Mouse (Mus musculus): Measurements from ENCODE around the gene Abraxas1. TPM values are rescaled to one million over a fixed set of nuclear protein-coding genes. Genes with fewer than 3 reads are reported as not detected.

Abraxas1 gene
- polyA plus RNA-seq, 1 experiment from 2014 or later: 30.3 TPM

DNA sequence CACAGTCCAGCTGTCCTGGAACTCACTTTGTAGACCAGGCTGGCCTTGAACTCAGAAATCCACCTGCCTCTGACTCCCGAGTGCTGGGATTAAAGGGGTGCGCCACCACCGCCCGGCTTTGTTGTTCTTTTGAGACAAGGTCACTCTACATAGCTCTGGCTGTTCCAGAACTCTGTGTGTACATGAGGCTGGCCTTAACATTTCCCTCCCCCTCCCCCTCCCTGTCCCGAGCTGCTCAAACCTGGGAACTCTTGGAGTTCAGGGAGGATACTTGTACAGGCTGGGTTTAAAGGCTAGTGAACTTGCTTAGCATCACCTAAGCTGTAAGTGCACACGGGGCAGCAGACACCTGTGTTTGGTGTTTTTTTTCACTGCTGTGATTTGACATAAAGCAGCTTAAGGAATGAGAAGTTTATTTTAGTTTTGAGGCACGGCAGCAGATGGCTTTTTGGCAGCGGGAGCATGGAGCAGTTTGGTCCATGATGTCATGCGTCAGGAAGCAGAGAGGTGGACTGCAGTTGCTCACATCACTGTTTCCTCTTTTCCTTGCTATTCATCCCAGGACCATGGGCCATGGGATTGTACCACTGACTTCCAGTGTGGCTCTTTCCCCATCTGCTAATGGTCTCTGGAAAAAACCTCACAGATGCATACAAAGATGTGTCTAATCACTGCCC, 15.2 kb upstream of the Abraxas1 start:
- H3K4me2 ChIP-seq (replicated peaks; ENCODE audit: low read depth, low read length): no peak overlapping the region
- ATAC-seq (ENCODE audit: insufficient number of reproducible peaks, insufficient read depth, low FRiP score, low read depth): no peak
- H3K9me3 ChIP-seq (ENCODE audit: control insufficient read depth, low read depth, low read length): no peaks in the 10 kb centered on the region
- H3K27ac ChIP-seq (ENCODE audit: low read length): peak overlapping the region; percentile 64; the same call in 1 of the 2 replicates
- no peaks in the 10 kb centered on the region for H3K36me3 ChIP-seq (ENCODE audit: control insufficient read depth, insufficient read depth, low read length)
- WGBS: 49% methylated on average over 9 of the region's 9 CpGs
- H3K9ac ChIP-seq (replicated peaks; ENCODE audit: low read depth, low read length): no peak overlapping the region
- no peak overlapping the region for H3K4me3 ChIP-seq (ENCODE audit: low read depth, low read length)
- no peaks in the 10 kb centered on the region for H3K27me3 ChIP-seq (ENCODE audit: control insufficient read depth, insufficient read depth, low read length)
- H3K4me1 ChIP-seq (ENCODE audit: control insufficient read depth, insufficient read depth, low read length): 0 out of 2 replicates have a peak, but pooled peaks cover 4% of the 10 kb centered on the region

DNA sequence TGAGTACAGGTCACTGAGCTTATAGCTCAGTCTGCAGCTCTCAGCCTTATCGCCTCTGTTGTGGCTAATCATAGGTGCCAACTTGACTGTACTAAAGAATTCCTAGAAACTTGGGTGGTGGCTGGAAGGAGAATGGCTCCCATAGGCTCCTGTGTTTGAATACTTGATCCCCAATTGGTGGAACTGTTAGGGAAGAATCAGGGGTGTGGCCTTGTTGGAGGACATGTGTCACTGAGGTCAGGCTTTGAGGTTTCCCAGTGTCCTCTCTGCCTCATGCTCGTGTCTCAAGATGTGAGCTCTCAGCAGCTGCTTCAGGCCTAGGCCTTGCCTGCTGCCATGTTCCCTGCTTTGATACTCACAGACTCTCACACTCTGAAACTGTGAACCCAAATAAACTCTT, 13.1 kb upstream of the Abraxas1 start:
- Histone ChIP-seq H3K36me3 (ENCODE audit: control insufficient read depth, insufficient read depth, low read length) (no peaks in the 10 kb centered on the region), H3K9me3 (ENCODE audit: control insufficient read depth, low read depth, low read length) (no peaks in the 10 kb centered on the region), H3K4me2 (replicated peaks; ENCODE audit: low read depth, low read length) (no peak overlapping the region), H3K27me3 (ENCODE audit: control insufficient read depth, insufficient read depth, low read length) (no peaks in the 10 kb centered on the region), H3K27ac (ENCODE audit: low read length) (no peak overlapping the region), H3K9ac (replicated peaks; ENCODE audit: low read depth, low read length) (no peak overlapping the region), H3K4me3 (ENCODE audit: low read depth, low read length) (no peak overlapping the region), H3K4me1 (ENCODE audit: control insufficient read depth, insufficient read depth, low read length) (0 out of 2 replicates have a peak, but pooled peaks cover 4% of the 10 kb centered on the region)
- WGBS: 86% methylated on average over 2 of the region's 2 CpGs
- no peak for ATAC-seq (ENCODE audit: insufficient number of reproducible peaks, insufficient read depth, low FRiP score, low read depth)

DNA sequence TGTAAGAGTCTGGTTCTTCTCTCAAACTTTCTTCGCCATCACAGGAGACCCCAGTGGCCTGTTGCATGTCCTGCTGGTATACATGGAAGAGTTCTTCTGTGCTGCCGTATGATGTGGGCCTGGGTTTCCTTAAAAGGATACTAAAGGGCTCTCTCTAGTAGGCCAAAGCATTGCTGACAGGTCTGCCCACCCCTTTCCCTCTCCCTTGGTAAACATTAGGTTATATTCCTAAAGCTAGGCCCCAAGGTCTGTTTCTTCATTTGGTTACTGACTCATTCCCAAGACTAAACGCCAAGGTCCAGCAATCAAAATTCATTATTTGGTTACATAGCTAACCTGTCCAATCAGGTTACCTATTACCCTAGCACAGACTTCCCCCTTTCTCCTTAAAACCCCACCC, 11.9 kb upstream of the Abraxas1 start:
- Histone ChIP-seq H3K4me3 (ENCODE audit: low read depth, low read length) (no peak overlapping the region), H3K9ac (replicated peaks; ENCODE audit: low read depth, low read length) (no peak overlapping the region), H3K27ac (ENCODE audit: low read length) (no peak overlapping the region), H3K4me2 (replicated peaks; ENCODE audit: low read depth, low read length) (no peak overlapping the region), H3K27me3 (ENCODE audit: control insufficient read depth, insufficient read depth, low read length) (no peaks in the 10 kb centered on the region), H3K9me3 (ENCODE audit: control insufficient read depth, low read depth, low read length) (no peaks in the 10 kb centered on the region), H3K4me1 (ENCODE audit: control insufficient read depth, insufficient read depth, low read length) (0 out of 2 replicates have a peak, but pooled peaks cover 4% of the 10 kb centered on the region), H3K36me3 (ENCODE audit: control insufficient read depth, insufficient read depth, low read length) (no peaks in the 10 kb centered on the region)
- 72% methylated on average over 3 of the region's 3 CpGs for WGBS
- ATAC-seq (ENCODE audit: insufficient number of reproducible peaks, insufficient read depth, low FRiP score, low read depth): no peak

DNA sequence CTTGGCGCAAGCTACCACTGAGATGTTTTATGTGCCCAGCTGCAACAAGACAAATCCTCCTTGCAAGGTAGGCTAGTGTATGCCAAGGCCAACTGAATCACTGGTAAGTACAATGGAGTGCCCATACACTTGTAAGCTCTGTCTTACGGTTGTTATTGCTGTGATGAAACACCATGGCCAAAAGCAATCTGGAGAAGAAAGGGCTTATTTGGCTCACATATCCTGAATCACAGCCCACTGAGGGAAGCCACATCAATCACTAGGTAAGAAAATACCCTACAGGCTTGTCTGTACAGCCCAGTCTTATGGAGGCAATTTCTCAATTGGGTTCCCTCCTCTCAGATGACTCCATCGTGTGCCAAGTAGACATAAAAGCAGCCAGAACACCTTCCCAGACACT, 7.9 kb upstream of the Abraxas1 start:
- no peak overlapping the region for H3K4me3 ChIP-seq (ENCODE audit: low read depth, low read length)
- H3K27ac ChIP-seq (ENCODE audit: low read length): no peak overlapping the region
- no peaks in the 10 kb centered on the region for H3K9me3 ChIP-seq (ENCODE audit: control insufficient read depth, low read depth, low read length)
- no peaks in the 10 kb centered on the region for H3K27me3 ChIP-seq (ENCODE audit: control insufficient read depth, insufficient read depth, low read length)
- no peak overlapping the region for H3K9ac ChIP-seq (replicated peaks; ENCODE audit: low read depth, low read length)
- no peaks in the 10 kb centered on the region for H3K36me3 ChIP-seq (ENCODE audit: control insufficient read depth, insufficient read depth, low read length)
- H3K4me1 ChIP-seq (ENCODE audit: control insufficient read depth, insufficient read depth, low read length): no peaks in the 10 kb centered on the region
- no peak for ATAC-seq (ENCODE audit: insufficient number of reproducible peaks, insufficient read depth, low FRiP score, low read depth)
- no peak overlapping the region for H3K4me2 ChIP-seq (replicated peaks; ENCODE audit: low read depth, low read length)
- 81% methylated on average over 3 of the region's 3 CpGs for WGBS

DNA sequence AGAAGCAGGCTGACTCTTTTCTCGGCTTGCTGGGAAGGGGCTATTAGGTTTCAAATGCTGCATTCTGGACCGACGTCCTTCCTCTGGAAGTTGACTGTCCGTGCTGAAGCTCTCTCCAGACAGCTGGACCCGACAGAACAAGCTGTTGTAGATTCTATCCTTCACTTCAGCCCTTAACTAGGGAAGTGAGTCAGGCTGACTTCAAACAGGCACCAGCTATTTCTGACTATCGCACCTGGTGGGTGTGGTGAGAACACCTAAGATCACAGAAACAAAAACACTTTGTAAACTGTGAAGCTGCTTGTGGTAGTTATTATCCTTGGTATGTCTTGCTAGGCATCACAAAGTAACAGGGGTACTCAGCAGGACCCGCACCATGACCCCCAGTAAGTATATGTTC, 5.8 kb upstream of the Abraxas1 start:
- ATAC-seq (ENCODE audit: insufficient number of reproducible peaks, insufficient read depth, low FRiP score, low read depth): no peak
- H3K9ac ChIP-seq (replicated peaks; ENCODE audit: low read depth, low read length): no peak overlapping the region
- no peaks in the 10 kb centered on the region for H3K9me3 ChIP-seq (ENCODE audit: control insufficient read depth, low read depth, low read length)
- no peak overlapping the region for H3K4me2 ChIP-seq (replicated peaks; ENCODE audit: low read depth, low read length)
- WGBS: 60% methylated on average over 7 of the region's 7 CpGs
- no peak overlapping the region for H3K4me3 ChIP-seq (ENCODE audit: low read depth, low read length)
- H3K36me3 ChIP-seq (ENCODE audit: control insufficient read depth, insufficient read depth, low read length): no peaks in the 10 kb centered on the region
- H3K27ac ChIP-seq (ENCODE audit: low read length): no peak overlapping the region
- H3K4me1 ChIP-seq (ENCODE audit: control insufficient read depth, insufficient read depth, low read length): no peaks in the 10 kb centered on the region
- no peaks in the 10 kb centered on the region for H3K27me3 ChIP-seq (ENCODE audit: control insufficient read depth, insufficient read depth, low read length)

DNA sequence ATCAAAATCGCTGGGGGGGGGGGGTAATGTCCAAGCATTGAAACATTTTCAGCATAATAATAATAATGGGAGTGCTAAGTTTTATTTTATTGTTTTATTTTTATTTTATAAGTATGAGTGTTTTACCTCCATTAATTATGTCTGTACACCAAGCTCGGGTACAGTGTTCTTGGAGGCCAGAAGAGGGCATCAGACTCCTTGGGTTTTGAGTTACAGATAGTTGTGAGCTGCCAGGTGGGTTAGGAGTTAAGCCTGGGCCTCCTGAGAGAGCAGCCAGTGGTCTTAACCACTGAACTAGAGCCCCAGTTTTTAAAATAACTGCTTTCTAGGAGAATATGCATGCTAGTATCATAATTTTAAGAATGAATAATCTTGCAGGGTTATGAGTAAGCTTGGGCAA, 5.2 kb upstream of the Abraxas1 start:
- H3K27me3 ChIP-seq (ENCODE audit: control insufficient read depth, insufficient read depth, low read length): no peaks in the 10 kb centered on the region
- WGBS: 22% methylated on average over 2 of the region's 2 CpGs
- no peak for ATAC-seq (ENCODE audit: insufficient number of reproducible peaks, insufficient read depth, low FRiP score, low read depth)

DNA sequence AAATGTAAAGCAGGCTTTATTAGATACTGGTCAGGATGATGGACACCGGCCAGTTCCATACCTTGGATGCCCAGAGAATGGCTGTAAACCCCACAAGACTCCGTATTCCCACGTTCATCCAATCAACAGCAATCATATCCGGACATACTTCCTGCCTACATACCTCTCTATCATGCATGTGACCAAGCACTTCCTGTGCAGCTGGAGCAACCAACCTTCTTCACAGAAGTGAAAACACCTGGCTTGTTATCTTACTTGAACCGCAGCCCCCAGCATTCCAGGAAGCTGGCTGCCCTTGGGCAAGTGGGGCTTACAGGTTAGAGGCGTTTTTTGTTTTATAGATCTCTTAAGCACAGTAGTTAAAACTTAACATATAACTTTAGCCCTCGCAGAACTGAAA, 2.1 kb upstream of the Abraxas1 start:
- WGBS: 87% methylated on average over 7 of the region's 7 CpGs
- no peak overlapping the region for H3K27ac ChIP-seq (ENCODE audit: low read length)
- H3K9me3 ChIP-seq (ENCODE audit: control insufficient read depth, low read depth, low read length): no peaks in the 10 kb centered on the region
- no peak overlapping the region for H3K4me3 ChIP-seq (ENCODE audit: low read depth, low read length)
- ATAC-seq (ENCODE audit: insufficient number of reproducible peaks, insufficient read depth, low FRiP score, low read depth): no peak
- H3K9ac ChIP-seq (replicated peaks; ENCODE audit: low read depth, low read length): no peak overlapping the region
- no peaks in the 10 kb centered on the region for H3K4me1 ChIP-seq (ENCODE audit: control insufficient read depth, insufficient read depth, low read length)
- H3K27me3 ChIP-seq (ENCODE audit: control insufficient read depth, insufficient read depth, low read length): no peaks in the 10 kb centered on the region
- no peak overlapping the region for H3K4me2 ChIP-seq (replicated peaks; ENCODE audit: low read depth, low read length)
- H3K36me3 ChIP-seq (ENCODE audit: control insufficient read depth, insufficient read depth, low read length): no peaks in the 10 kb centered on the region

More for the DNA sequence above, 5.2 kb upstream of the Abraxas1 start:
- Histone ChIP-seq H3K4me3 (ENCODE audit: low read depth, low read length) (no peak overlapping the region), H3K36me3 (ENCODE audit: control insufficient read depth, insufficient read depth, low read length) (no peaks in the 10 kb centered on the region), H3K9me3 (ENCODE audit: control insufficient read depth, low read depth, low read length) (no peaks in the 10 kb centered on the region), H3K4me2 (replicated peaks; ENCODE audit: low read depth, low read length) (no peak overlapping the region), H3K9ac (replicated peaks; ENCODE audit: low read depth, low read length) (no peak overlapping the region), H3K4me1 (ENCODE audit: control insufficient read depth, insufficient read depth, low read length) (no peaks in the 10 kb centered on the region), H3K27ac (ENCODE audit: low read length) (no peak overlapping the region)

DNA sequence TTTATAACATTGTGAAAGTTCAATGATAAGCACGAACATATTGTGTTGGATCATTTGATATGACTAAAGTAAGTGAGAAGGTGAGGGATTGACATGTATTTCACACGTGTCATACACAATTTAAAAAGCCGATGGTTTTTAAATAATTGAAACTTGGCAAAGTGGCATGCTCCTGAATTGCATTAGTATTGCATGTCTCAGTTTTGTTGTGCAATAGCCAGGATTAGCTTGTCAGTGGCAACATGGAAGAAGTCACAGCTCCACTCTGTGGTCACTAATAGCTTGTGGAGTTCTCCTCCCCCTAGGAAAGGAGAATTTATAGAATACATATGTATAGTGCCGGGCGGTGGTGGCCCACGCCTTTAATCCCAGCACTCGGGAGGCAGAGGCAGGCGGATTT, 610 bp upstream of the Abraxas1 start:
- Histone ChIP-seq H3K4me2 (replicated peaks; ENCODE audit: low read depth, low read length) (peak overlapping the region; percentile 69), H3K9me3 (ENCODE audit: control insufficient read depth, low read depth, low read length) (no peaks in the 10 kb centered on the region), H3K4me3 (ENCODE audit: low read depth, low read length) (peak overlapping the region; percentile 87; the same call in 1 of the 2 replicates), H3K4me1 (ENCODE audit: control insufficient read depth, insufficient read depth, low read length) (no peaks in the 10 kb centered on the region), H3K9ac (replicated peaks; ENCODE audit: low read depth, low read length) (no peak overlapping the region), H3K27me3 (ENCODE audit: control insufficient read depth, insufficient read depth, low read length) (no peaks in the 10 kb centered on the region), H3K36me3 (ENCODE audit: control insufficient read depth, insufficient read depth, low read length) (no peaks in the 10 kb centered on the region), H3K27ac (ENCODE audit: low read length) (no peak overlapping the region)
- ATAC-seq (ENCODE audit: insufficient number of reproducible peaks, insufficient read depth, low FRiP score, low read depth): no peak
- 77% methylated on average over 8 of the region's 8 CpGs for WGBS

All from stomach, embryonic 14.5 days (tissue).